Mouse (Mus musculus) ZHBTc4 (cell line): Measurements from ENCODE around the gene Taok3.

Experiments used
- DNase-seq: peaks from one replicate; pipeline ENCODE4 v3.0.0-alpha.2; 2011; ENCODE audit warnings: low read depth, low spot score

Gene Taok3

DNA sequence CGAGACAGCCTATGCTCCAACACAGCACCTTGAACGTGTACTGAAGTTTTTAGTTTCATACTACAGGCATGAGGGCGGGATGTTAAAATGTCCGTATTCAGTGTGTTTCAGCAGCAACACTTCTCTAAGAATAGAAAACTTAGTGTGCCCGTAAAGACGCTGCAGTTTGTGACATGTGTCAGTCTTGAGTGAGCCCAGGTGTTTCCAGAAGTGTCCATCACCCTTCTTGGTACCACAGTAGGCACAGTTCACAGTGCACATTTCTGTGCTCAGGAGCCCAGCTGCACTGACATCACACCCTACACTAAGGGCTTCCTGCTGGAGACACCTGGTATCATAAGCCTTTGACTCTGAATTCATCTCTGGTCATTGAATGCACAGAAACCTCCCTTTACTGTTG lies 58.6 kb downstream of the Taok3 start:
- DNase-seq: no peak

DNA sequence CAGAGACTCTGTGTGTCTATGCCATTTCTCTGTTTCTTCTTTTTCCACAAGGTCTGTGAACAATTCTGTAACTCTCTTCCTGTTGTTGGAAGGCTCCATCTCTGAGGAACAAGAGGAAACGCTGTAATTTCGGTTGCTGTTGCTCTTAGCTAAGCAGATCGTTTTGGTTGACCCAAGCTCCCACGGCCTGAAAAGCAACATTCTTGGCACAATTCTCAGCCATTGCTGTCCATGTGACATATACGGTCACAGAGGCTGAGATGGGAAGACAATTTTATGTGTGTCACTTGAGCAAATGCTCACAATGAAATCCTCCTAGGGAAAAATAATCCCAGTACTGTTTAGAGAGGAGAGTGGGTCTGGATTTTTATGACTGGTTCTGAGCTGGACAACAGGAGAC lies 62.0 kb downstream of the Taok3 start:
- DNase-seq: no peak

DNA sequence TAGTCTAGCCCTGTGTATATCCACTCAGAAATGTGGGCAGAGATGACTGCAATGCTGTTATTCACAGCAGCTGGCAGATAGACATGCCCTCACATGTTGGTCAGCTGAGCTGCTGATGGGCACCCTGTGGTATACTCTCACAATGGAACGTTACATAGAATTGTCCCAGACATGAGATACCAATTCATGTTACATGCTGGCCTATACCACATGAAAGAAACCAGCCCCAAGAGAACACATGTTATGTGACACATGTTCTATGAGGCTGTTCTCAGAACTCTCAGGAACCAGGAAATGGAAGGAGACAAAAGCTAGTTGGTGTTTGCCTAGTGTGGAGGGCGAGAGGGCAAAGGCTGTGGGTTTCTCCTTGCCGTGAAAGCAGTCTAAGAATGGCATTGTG lies 62.5 kb downstream of the Taok3 start:
- no peak for DNase-seq

DNA sequence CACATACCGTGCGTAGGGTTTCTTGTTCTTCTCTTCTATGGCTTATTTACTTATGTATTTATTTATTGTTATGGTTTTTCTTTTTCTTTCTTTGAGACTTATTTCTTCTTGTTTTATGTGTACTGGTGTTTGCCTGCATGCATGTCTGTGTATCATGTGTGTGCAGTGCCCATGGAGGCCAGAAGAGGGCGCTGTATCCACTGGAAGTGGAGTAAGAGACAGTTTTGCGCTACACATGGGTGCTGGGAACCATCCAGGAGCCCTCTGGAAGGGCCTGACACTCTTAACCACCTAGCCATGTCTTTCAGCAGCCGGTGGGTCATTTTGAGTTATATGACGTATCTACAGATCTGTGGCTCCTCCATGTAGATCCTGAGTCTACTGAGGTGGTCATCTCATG lies 64.9 kb downstream of the Taok3 start:
- peak; percentile 44 for DNase-seq

DNA sequence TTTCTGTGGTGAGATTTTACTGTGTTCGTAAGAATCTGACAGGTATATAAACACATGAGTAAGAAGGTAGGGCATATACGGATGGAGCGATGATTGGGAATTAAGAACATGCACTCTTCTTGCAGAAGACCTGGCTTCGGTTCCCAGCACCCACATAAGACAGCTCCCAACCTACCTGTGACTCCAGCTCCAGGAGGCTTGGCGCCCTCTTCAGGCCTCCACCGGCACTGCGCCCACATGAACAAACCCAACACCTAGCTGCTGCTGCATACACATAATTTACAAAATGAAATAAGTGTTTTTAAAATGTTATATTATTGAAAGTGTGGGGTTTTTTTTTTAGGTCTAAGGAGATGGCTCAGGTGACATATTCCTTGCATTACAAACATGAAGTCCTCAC lies 65.7 kb downstream of the Taok3 start:
- DNase-seq: peak; percentile 52

DNA sequence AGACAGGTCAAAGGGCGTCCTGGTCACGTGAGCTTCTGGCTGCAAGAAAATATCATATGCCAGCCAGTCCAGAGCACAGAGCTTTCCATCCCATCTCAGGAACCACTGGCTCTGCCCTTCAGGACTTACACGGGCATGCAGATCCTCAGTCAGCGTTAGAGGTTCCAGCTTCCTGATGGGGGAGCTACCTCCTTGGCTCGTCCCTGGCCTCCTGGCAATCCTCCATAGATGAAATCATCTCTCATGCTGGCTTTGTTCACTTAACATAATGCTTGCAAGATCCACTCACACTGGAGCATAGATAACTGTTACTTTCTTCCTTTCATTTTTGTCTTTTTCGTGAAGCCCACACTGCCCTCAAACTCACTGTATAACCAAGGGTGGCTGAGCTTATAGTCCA lies 72.1 kb downstream of the Taok3 start:
- DNase-seq: no peak

DNA sequence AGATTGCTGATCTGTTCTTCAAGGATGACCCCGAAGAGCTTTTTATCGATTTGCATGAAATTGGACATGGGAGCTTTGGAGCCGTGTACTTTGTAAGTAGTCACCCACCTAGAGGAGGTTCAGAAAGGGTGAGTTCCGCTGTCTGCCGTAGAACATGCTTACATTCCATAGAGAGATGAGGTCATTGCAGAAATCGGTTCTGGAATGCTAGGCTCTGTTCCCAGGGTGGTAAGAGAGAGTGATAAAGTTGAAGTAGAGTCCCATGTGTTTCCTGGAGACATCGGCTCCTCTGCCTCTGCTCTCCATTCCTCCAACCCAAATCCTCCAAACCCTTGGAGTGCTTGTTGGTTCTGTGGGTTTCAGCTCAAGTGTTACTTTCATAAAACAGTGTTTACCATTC lies 73.8 kb downstream of the Taok3 start:
- DNase-seq: no peak

DNA sequence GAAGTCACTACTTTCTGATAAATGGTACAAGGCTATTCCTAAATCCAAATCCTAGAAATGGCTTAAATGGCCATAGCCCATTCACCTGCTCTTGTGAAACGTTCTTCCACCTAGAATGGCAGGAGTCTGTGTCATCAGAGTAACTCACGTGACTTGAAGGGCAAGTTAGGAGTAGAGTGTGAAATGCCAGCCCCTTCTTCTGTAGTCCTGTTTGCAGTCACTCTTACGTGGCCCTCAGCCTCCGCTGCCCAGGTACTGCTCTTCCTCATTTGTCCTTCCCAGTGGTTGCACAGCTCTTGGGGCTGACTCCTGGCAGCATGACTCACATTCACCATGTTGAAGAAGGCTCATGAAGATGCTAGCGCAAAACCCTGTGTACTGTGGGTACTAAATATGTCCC lies 74.7 kb downstream of the Taok3 start:
- no peak for DNase-seq

DNA sequence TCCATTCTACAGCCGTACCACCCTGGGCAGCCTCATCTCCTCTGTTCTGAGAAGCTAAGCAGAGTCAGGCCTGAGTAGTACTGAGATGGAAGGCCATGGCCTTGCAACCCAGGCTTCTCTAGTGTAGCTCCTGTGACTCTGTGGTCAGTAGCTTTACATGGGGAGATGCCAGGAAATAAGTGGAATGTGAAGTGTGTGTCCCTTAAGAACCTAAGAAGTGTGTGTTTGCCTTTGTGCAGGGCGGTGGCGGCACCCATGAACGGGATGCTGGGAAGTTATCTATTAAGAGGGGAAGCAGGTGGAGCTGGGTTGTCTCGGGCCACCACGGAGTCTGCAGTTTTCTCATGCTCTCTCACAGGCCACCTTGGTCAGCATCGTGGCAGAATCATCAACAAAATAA lies 76.6 kb downstream of the Taok3 start:
- no peak for DNase-seq

DNA sequence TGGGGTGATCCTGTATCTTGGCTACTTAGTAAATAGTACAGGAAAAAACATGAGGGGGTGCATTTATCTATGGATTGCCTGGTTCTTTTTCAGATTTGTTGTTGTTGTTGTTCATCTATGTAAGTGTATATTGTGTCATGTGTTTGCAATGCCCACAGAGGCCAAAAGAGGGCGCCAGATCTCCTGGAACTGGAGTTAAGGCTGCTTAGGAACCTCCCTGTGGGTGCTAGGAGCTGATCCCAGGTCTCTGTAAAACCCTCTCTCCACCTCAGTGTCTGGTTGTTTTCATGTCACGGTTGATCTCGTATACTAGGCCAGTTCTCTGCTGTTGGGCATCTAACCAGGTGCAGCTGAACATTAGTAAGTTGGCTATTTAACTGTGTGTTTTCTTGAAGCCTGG lies 78.5 kb downstream of the Taok3 start:
- peak; percentile 52 for DNase-seq

DNA sequence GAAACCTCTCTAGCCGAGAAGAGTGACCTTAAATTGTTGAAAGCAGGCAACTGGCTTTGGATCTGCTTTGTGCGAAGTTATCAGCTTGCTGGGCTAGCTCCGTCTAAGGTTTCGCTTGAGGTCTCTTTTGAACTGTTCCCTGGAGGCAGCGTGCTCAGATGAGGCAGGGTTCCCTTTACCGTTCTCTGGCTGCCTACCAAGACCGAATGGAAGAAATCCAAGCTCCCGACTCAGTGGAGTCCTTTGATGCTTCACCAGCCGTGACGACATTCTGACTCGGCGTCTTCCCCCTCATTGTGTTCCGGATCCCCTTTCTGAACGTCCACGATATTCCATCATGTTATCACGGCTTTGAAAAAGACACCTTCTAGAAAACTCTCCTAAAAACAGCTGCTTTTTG lies 87.4 kb downstream of the Taok3 start:
- DNase-seq: no peak

DNA sequence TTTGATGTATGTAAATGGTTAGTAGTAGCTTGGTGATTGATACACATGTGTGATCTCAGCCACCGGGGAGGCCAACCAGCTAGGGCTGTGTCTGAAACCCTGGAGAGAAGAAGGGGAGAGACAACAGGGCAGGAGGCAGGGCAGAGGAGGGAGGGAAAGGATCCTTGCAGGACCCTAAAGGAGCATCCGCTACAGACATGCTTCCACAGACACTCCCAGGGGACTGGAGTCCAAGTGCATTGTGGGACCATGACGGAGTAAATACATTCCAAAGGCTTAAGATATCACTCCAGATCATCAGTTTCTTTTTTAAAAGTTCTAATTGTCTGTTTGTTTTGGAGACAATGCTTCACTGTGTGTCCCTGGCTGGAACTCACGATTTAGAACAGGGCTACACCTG lies 94.1 kb downstream of the Taok3 start:
- DNase-seq: no peak

DNA sequence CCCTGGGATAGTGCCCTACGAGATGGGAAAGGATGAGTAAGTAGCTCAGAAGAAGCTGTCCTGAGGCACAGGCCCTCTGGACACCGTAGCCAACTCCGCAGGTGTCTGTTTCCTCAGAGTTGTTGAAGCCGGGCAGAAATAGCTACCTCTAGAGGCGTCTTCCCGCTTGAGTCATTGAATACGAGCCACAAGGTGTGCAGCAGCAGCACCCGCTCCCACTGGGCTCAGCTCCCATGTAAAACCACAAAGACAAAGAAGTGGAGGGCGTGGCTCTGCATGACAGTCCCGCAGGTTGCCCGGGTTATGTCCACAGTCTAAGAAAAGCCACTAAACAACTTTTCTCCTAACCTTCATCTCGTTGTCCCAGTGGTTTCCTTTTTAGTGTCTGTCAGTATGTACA lies 111.1 kb downstream of the Taok3 start:
- DNase-seq: no peak

DNA sequence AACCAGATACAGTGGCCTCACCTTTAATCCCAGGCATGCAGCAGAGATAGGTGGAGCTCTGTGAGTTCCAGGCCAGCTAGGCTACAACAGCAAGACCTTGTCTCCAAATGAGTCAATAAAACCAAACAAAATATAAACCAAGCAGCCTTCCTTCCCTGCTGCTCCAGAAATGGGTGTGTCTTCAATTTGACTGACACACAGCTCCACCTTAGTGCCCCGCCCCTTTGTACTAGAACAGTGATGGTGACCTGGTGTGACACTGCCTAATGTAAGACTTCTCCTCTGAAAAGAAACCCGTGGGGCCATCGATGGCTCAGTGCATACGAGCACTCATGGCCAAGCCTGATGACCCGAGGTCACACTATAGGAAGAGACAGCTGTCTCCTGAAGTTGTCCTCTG lies 116.6 kb downstream of the Taok3 start:
- peak; percentile 34 for DNase-seq

DNA sequence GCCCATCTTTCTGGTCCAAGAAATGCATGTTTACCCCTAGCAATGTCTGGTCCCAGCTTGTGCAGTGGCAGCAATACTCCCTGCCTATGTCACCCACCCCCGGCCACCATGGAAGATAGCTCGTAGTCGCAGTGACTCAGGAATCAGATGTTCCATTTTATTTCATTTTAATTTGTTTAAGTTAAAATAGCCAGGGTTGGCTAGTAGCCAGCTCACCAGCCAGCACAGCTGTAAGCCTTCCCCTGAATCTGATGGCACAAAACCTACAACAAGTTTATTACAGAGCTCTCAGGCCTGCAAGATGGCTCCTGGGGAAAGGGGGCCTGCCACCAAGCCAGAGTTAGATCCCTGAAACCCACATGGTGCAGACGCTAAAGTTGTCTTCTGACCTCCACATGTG lies 119.2 kb downstream of the Taok3 start:
- DNase-seq: no peak

DNA sequence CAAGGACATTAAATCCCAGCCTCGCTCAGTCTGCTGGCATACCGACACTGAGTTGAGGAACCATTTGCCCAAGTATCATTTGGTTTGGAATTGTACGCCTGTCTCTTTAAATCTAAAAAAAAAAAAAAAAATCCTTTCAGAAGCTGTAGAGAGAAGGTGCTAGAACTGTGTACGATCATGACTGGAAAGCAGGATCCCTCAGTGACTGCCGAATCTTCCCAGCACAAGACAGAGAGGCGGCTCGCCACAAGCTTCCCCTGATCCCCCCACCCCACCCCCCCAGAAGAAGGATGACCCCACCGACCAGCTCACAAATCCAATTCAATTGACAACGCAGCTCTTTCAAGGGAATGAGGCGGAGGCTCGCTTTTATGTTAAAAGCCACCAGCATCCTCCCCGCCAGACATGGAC lies 120.4 kb downstream of the Taok3 start:
- DNase-seq: no peak

DNA sequence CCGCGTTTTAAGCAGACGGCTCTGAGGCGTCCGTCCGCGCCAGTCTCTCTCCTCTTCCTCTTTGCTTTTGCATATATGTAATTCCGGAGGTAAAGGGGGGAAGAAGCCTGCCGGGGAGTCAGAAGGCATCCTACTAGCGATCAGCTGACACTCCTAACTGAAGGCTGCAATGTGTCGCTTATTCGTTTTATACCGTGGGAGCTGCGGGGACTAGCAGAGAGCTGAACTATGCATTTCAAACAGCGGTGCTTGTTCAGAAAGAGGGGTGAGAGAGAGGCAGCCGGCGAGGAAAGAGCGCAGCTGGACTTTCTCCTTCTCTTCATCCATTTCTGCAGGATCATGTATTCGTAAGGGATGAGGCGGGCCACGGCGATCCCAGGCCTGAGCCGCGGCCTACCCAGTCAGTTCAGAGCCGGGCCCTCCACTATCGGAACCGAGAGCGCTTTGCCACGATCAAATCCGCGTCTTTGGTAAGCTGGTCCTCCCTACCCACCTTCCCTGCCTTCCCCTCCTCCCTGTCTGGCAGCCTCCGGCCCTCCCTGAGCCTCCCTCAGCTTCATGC lies 120.9 kb downstream of the Taok3 start:
- DNase-seq: no peak

DNA sequence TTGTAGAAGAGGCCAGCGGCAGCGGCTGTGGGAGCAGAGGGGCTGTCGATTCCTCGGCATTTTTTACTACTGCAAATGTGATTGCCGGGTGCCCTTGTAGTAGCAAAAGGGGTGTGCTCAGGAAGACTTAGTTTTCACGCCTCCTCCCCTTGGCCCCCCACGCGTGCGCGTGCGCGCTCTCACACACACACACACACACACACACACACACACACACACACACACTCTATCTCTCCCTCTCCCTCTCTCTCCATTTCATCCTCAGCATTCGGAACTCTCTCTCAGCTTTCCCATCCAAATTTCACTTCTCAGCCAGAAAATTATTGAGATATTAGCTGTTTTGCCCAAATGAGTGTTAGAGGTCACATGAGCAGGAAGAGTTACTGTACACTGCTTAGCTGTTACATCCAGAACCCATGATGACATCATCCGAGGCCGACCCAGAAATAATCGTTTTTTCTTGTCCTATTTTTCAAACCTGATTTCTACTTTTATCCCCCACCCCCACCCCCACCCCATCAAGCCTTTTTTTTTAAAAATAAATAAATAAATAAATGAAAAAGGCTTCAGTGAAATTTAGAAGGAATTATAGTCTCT lies 122.1 kb downstream of the Taok3 start:
- DNase-seq: no peak

DNA sequence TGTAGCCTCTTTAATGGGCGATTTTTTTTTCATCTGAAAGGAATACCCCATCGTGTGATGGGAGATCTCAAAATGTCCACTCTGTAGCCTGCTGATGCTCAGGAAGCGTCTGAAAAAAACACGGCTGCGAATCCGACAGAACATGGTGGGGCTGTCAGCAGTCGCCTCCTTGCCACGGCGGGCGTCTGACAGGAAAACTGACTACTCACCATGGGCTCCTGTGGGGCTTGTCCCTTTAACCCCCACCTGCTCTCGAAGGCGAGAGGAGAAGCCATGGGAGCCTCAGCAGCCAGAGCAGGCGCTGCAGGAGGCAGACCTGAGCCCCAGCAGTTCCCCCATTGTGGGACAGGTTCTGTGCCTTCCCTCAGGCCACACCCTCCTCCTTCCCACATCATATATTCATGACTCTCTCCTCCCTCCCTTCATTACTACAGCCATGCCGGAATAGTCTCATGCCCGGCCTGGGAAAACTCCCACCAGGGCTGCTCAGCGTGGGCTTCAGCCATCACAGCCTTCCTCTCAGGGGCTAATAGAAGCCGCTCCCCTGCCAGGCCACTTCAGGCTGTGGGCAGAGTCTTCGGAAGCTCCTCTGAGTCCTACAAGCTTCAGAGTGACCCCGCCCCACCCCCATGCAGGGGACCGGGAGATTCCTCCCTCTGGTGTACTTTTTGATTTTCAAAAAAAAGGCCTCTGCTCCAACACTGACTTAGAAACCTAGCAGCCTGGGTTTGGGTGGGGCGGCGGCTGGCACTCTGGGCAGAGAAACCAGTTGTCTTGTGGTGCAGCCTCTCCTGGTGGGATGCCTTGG lies 122.9 kb downstream of the Taok3 start:
- DNase-seq: peak; percentile 17

DNA sequence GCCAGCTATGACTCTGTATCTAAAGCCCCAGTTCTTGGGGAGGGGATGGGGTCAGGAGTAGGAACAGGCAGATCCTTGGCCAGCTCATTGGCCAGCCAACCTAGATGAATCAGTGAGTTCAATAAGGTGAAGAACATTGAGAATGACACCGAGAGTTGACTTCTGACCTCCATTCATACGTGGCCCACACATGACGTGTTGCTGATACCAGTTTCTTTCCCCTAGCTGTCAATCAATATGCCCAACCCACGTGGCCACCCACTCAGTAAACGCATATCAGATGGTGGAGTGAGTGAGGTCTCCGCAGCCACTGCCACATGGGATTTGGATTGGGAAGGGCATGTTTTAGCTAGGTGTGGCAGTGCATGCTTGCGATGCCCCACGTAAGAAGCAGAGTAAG lies 125.2 kb downstream of the Taok3 start:
- DNase-seq: no peak

DNA sequence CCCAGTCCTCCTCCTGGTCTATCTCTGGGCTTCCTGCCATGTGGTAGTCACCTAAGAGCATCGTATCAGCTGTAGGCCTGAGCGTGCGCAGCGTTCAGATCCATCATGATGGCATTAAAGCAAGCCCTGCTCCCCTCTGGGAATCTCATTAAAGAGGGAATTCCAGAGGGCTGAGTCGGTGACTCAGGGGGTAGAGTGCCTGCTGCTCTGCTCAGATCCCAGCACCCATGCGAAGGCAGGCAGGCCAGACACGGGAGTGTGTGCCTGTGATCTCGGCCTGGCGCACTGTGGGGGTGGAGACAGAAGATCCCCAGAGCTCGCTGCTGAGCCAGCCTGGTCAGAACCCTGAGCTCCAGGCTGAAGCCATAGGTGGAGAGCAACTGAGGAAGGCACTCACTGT lies 128.4 kb downstream of the Taok3 start:
- DNase-seq: no peak

DNA sequence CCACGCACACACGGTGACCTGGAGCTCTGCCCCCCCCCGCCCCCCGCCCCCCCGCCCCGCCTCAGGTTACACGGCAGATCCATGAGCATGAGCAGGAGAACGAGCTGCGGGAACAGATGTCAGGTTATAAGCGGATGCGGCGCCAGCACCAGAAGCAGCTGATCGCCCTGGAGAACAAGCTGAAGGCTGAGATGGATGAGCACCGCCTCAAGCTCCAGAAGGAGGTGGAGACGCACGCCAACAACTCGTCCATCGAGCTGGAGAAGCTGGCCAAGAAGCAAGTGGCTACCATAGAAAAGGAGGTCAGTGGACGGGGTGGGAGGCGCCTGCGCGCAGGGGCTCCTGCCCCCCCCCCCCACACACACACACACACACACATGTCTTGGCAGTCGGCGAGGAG lies 130.9 kb downstream of the Taok3 start:
- no peak for DNase-seq

DNA sequence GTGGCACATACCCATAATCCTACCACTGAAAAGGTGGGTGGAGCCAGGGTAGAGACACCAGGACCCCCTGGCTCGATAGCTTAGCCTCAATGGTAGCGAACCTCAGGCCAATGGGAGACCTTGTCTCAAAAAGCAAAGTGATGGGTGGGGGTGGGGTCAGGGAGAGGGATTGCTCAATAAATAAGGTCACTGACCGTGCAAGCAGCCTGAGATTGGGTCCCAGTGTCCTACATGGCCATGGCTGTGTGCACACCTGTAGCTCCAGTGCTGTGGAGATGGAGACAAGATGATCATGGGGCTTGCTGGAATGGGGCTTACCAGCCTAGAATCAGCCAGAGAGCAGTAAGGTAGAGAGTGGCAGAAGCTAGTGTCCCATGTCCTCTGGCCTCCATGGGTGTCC lies 131.8 kb downstream of the Taok3 start:
- no peak for DNase-seq
